ENCODE assay signal across 26 mouse cellular contexts in the genomic region with DNA sequence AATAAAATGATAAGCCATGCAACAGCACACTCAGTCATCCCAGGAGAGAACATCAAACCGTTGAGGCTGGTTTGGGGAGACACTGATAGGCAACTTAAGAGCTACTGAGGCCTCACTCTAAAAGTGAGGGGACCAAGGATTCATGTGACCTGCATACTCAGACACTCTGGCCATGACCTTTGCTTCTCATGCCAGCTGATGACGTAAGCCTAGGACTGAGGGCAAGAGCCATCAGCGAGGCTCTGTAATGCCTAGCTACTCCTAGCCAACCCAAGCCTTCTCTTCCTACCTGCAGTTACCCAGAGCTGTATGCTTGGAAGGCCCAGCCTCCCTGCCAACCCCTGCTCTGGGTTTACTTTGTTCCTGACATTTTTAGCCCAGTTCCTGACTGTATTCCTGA. TPM values are rescaled to one million over a fixed set of nuclear protein-coding genes. Genes with fewer than 3 reads are reported as not detected.
A peak's percentile ranks its signal among the peaks of the same experiment; 100 is the strongest.
DNase-seq lines count a peak whose midpoint lies in the region; TF ChIP-seq lines count a peak whose summit lies in the region.
"Had no signal": no experiment of that assay in that cellular context is flagged by ENCODE, and none has a peak within 500 bp of the region (broad histone marks: within the 10 kb centered on the region; RNA-seq: fewer than 3 reads in every experiment).

No protein-coding gene starts in this region.

- H3K79me2 ChIP-seq in CH12.LX (replicated peaks; ENCODE audit: control insufficient read depth, extremely low read depth, insufficient read depth, poor library complexity, severe bottlenecking), result peaks cover 43% of the 10 kb centered on the region

- no peak for TF ChIP-seq POLR2A in CH12.LX (IDR thresholded peaks at IDR 0.05; ENCODE audit: low read depth, low read length)

- H3K9me3 ChIP-seq in CH12.LX (replicated peaks; ENCODE audit: low read length), result no peaks in the 10 kb centered on the region
- H3K9me3 ChIP-seq: embryonic facial prominence, embryonic 13.5 days; forebrain, embryonic 12.5 days; hindbrain, embryonic 10.5 days; intestine, embryonic 15.5 days; limb, embryonic 13.5 days; midbrain, embryonic 12.5 days had no signal

- peak; percentile 73 for DNase-seq in adrenal gland, adult 2 months
- DNase-seq in adrenal gland, postnatal 4 days (ENCODE audit: low spot score in 2 of 2), result no peak
- DNase-seq in kidney, postnatal 25 days, result peak; percentile 14 to 62
- no peak for DNase-seq in kidney, adult 11 months
- no peak for DNase-seq in CH12.LX (ENCODE audit: extremely low read depth)
- peak; percentile 26 for DNase-seq in adrenal gland, postnatal 25 days
- no peak for DNase-seq in embryo, embryonic 10.5 days (ENCODE audit: low spot score)
- no peak for DNase-seq in spleen, postnatal 14 days (ENCODE audit: low spot score in 2 of 2)
- DNase-seq: cerebellum, adult 2 months; cerebellum, postnatal 25 days; embryo, embryonic 11 days; gastrocnemius, postnatal 10 days; heart, adult 11 months; heart, postnatal 10 days; kidney, postnatal 4 days; lung, adult 18-20 months; lung, postnatal 14 days had no signal

- no peaks in the 10 kb centered on the region for H3K27me3 ChIP-seq in CH12.LX (replicated peaks)
- H3K27me3 ChIP-seq: embryonic facial prominence, embryonic 13.5 days; forebrain, embryonic 12.5 days; intestine, embryonic 15.5 days; limb, embryonic 13.5 days; midbrain, embryonic 12.5 days; Patski had no signal

- H3K36me3 ChIP-seq in CH12.LX (replicated peaks in 1 of 2; ENCODE audit: control insufficient read depth in 1 of 2, insufficient read depth in 1 of 2, low read length in 1 of 2), result peaks cover 60 to 94% of the 10 kb centered on the region in 2 experiments

- dilution Hi-C loops in CH12.LX (cut with MboI; ENCODE audit: extremely low pct_ligation_motif_present, extremely low pct_unique_long_range_greater_than_20kb, low sequenced_read_pairs), result no loop called here

- H3K4me3 ChIP-seq in CH12.LX (replicated peaks in 1 of 3; ENCODE audit: low read depth in 2 of 3, low read length in 2 of 3, poor library complexity in 1 of 3), result no peak overlapping the region
- H3K4me3 ChIP-seq: embryonic facial prominence, embryonic 13.5 days; erythroblast, embryonic 14.5 days; forebrain, embryonic 12.5 days; hindbrain, embryonic 10.5 days; intestine, embryonic 15.5 days; limb, embryonic 13.5 days; midbrain, embryonic 12.5 days had no signal

- H3K4me2 ChIP-seq in CH12.LX (ENCODE audit: insufficient read depth, low read depth, poor library complexity, severe bottlenecking), result no peak overlapping the region
- H3K4me2 ChIP-seq: embryonic facial prominence, embryonic 13.5 days; forebrain, embryonic 12.5 days; heart, embryonic 11.5 days; intestine, embryonic 15.5 days; limb, embryonic 13.5 days; midbrain, embryonic 12.5 days had no signal

- TF ChIP-seq EP300 in CH12.LX (IDR thresholded peaks at IDR 0.05; ENCODE audit: low read length), result no peak

- H3K4me1 ChIP-seq in CH12.LX (ENCODE audit: control insufficient read depth in 1 of 2, insufficient read depth in 2 of 2), result peaks cover 0 to 13% of the 10 kb centered on the region in 2 experiments; a peak in 1 of 4 replicates
- H3K4me1 ChIP-seq: forebrain, embryonic 12.5 days; hindbrain, embryonic 10.5 days had no signal

- TF ChIP-seq RAD21 in CH12.LX (IDR thresholded peaks at IDR 0.05; ENCODE audit: low read depth, low read length), result no peak

- no peak overlapping the region for H3K9ac ChIP-seq in CH12.LX (ENCODE audit: insufficient read depth, low read depth)
- H3K9ac ChIP-seq: embryonic facial prominence, embryonic 13.5 days; forebrain, embryonic 12.5 days; intestine, embryonic 15.5 days; limb, embryonic 13.5 days; midbrain, embryonic 12.5 days had no signal

- in situ Hi-C loops in CH12.LX (cut with MboI; ENCODE audit: low pct_ligation_motif_present, low pct_unique_long_range_greater_than_20kb, low sequenced_read_pairs), result no loop called here

- TF ChIP-seq CTCF in CH12.LX (conservative IDR thresholded peaks at IDR 0.05 in 1 of 2, IDR thresholded peaks at IDR 0.05 in 1 of 2; ENCODE audit: low read depth in 2 of 2, low read length in 2 of 2), result no peak

- no peak overlapping the region for H3K27ac ChIP-seq in CH12.LX (ENCODE audit: insufficient read depth, low read depth)
- H3K27ac ChIP-seq: embryonic facial prominence, embryonic 13.5 days; forebrain, embryonic 12.5 days; hindbrain, embryonic 10.5 days; intestine, embryonic 15.5 days; limb, embryonic 13.5 days; midbrain, embryonic 12.5 days had no signal

TF ChIP-seq in CH12.LX, 34 proteins besides CTCF, POLR2A, EP300 and RAD21:
- 0 out of 2 replicates have a peak, but pooled peaks have one; percentile 17 for TF ChIP-seq ZMIZ1 (IDR thresholded peaks at IDR 0.05; ENCODE audit: low read depth, low read length)
- TF ChIP-seq PAX5 (IDR thresholded peaks at IDR 0.05; ENCODE audit: low read length), result no peak

RNA-seq across cellular contexts. Expression of gene Tmem11, which starts 17.1 kb away (rescaled TPM):
- total RNA-seq in adrenal gland, adult 2 months (2021), result 10 to 100 TPM; 37.0 to 62.2 TPM
- 74.9 and 88.3 TPM in 2 replicates for polyA plus RNA-seq in adrenal gland, adult 2 months (2012; rRNA removed)
- 10 to 100 TPM; 41.5 to 42.7 TPM for total RNA-seq in adrenal gland, postnatal 4 days (2021)
- total RNA-seq in CH12.LX (2012; rRNA removed), result 83.0 and 83.6 TPM in 2 replicates
- 62.8 and 71.1 TPM in 2 replicates for total RNA-seq in CH12.LX (2014; rRNA removed)
- polyA plus RNA-seq in CH12.LX (2012; ENCODE audit: insufficient read length, low read depth), result 112 and 117 TPM in 2 replicates
- total RNA-seq in adrenal gland, postnatal 25 days (2021), result 40.4 and 41.5 TPM in 2 replicates

RNA-seq across cellular contexts. Expression of gene Dhrs7b, which starts 31.6 kb away (rescaled TPM):
- total RNA-seq in adrenal gland, adult 2 months (2021), result 10 to 100 TPM; 36.9 to 53.7 TPM
- 13.2 and 16.0 TPM in 2 replicates for polyA plus RNA-seq in adrenal gland, adult 2 months (2012; rRNA removed)
- total RNA-seq in adrenal gland, postnatal 4 days (2021), result 10 to 100 TPM; 23.5 to 24.3 TPM
- 63.5 and 63.7 TPM in 2 replicates for total RNA-seq in CH12.LX (2012; rRNA removed)
- 59.2 and 59.6 TPM in 2 replicates for total RNA-seq in CH12.LX (2014; rRNA removed)
- 43.3 and 46.6 TPM in 2 replicates for polyA plus RNA-seq in CH12.LX (2012; ENCODE audit: insufficient read length, low read depth)
- total RNA-seq in adrenal gland, postnatal 25 days (2021), result 38.7 and 49.5 TPM in 2 replicates

RNA-seq across cellular contexts. Expression of gene Shmt1, which starts 50.5 kb away (rescaled TPM):
- 10 to 100 TPM; 38.7 to 82.4 TPM for total RNA-seq in adrenal gland, adult 2 months (2021)
- 27.7 and 43.5 TPM in 2 replicates for polyA plus RNA-seq in adrenal gland, adult 2 months (2012; rRNA removed)
- 100 to 1,000 TPM in 1 of 2 experiments, 10 to 100 TPM in 1; 93.3 to 105 TPM for total RNA-seq in adrenal gland, postnatal 4 days (2021)
- total RNA-seq in CH12.LX (2012; rRNA removed) (136 and 189 TPM in 2 replicates), CH12.LX (2014; rRNA removed) (197 and 235 TPM in 2 replicates)
- 178 TPM in 2 replicates for polyA plus RNA-seq in CH12.LX (2012; ENCODE audit: insufficient read length, low read depth)
- total RNA-seq in adrenal gland, postnatal 25 days (2021), result 82.3 and 91.4 TPM in 2 replicates
- polyA plus RNA-seq: erythroblast, embryonic 14.5 days had no signal

RNA-seq across cellular contexts. Expression of gene Natd1, which starts 52.6 kb away (rescaled TPM):
- total RNA-seq in adrenal gland, adult 2 months (2021), result 10 to 100 TPM; 17.7 to 20.1 TPM
- 38.3 and 40.9 TPM in 2 replicates for polyA plus RNA-seq in adrenal gland, adult 2 months (2012; rRNA removed)
- total RNA-seq in adrenal gland, postnatal 4 days (2021), result 10 to 100 TPM; 30.8 TPM
- total RNA-seq in CH12.LX (2012; rRNA removed) (3.1 and 5.0 TPM in 2 replicates), CH12.LX (2014; rRNA removed) (1.9 and 2.1 TPM in 2 replicates)
- polyA plus RNA-seq in CH12.LX (2012; ENCODE audit: insufficient read length, low read depth), result 4.3 and 5.2 TPM in 2 replicates
- 21.5 and 27.5 TPM in 2 replicates for total RNA-seq in adrenal gland, postnatal 25 days (2021)

Comparison
In these comparisons a context has a peak if more than half of its experiments do, and no peak if none do; other contexts are left out.
1. DNase-seq: peak in adrenal gland, adult 2 months (single experiment), kidney, postnatal 25 days (2 of 2) and adrenal gland, postnatal 25 days (single experiment); none in adrenal gland, postnatal 4 days (0 of 2), kidney, adult 11 months (single experiment), CH12.LX (single experiment), embryo, embryonic 10.5 days (single experiment) and spleen, postnatal 14 days (0 of 2).